Mouse (Mus musculus): ENCODE data around the gene Usp7. TPM values are rescaled to one million over a fixed set of nuclear protein-coding genes. Genes with fewer than 3 reads are reported as not detected.

Usp7 gene
- polyA plus RNA-seq, 1 experiment from 2014 or later, result 43.3 TPM

GRCm38 (mm10) chr16:8669432-8669831, 122.7 kb downstream of the Usp7 start:
- Histone ChIP-seq H3K36me3 (ENCODE audit: control insufficient read depth, insufficient read depth, low read length) (no peaks in the 10 kb centered on the region), H3K27ac (ENCODE audit: low read depth, low read length) (no peak overlapping the region), H3K4me3 (ENCODE audit: low read depth, low read length) (no peak overlapping the region), H3K9me3 (ENCODE audit: control insufficient read depth, low read length) (no peaks in the 10 kb centered on the region), H3K27me3 (replicated peaks; ENCODE audit: control insufficient read depth, insufficient read depth, low read length) (peaks cover 4% of the 10 kb centered on the region; the same call in 1 of the 2 replicates), H3K4me2 (peak overlapping the region; percentile 97), H3K4me1 (replicated peaks; ENCODE audit: control insufficient read depth, insufficient read depth, low read length) (peaks cover 51% of the 10 kb centered on the region), H3K9ac (ENCODE audit: low read depth, low read length) (0 out of 2 replicates have a peak overlapping the region, but pooled peaks have one; percentile 1)
- ATAC-seq (replicated peaks; ENCODE audit: low FRiP score), result no peak
- DNase-seq (ENCODE audit: low spot score), result no peak
- WGBS, result 69% methylated on average over 5 of the region's 5 CpGs

GRCm38 (mm10) chr16:8668386-8668785, 123.7 kb downstream of the Usp7 start:
- Histone ChIP-seq H3K27ac (ENCODE audit: low read depth, low read length) (no peak overlapping the region), H3K9me3 (ENCODE audit: control insufficient read depth, low read length) (no peaks in the 10 kb centered on the region), H3K4me1 (replicated peaks; ENCODE audit: control insufficient read depth, insufficient read depth, low read length) (peaks cover 45% of the 10 kb centered on the region), H3K4me3 (ENCODE audit: low read depth, low read length) (no peak overlapping the region), H3K4me2 (no peak overlapping the region), H3K36me3 (ENCODE audit: control insufficient read depth, insufficient read depth, low read length) (peaks cover 3% of the 10 kb centered on the region; the same call in 1 of the 2 replicates), H3K9ac (ENCODE audit: low read depth, low read length) (no peak overlapping the region), H3K27me3 (replicated peaks; ENCODE audit: control insufficient read depth, insufficient read depth, low read length) (peaks cover 4% of the 10 kb centered on the region; the same call in 1 of the 2 replicates)
- WGBS, result 93% methylated on average over 2 of the region's 2 CpGs
- DNase-seq (ENCODE audit: low spot score), result no peak
- ATAC-seq (replicated peaks; ENCODE audit: low FRiP score), result no peak

- H3K36me3 ChIP-seq (ENCODE audit: control insufficient read depth, insufficient read depth, low read length), result peaks cover 3% of the 10 kb centered on the region; the same call in 1 of the 2 replicates
- H3K4me1 ChIP-seq (replicated peaks; ENCODE audit: control insufficient read depth, insufficient read depth, low read length), result peaks cover 44% of the 10 kb centered on the region
- H3K27me3 ChIP-seq (replicated peaks; ENCODE audit: control insufficient read depth, insufficient read depth, low read length), result no peaks in the 10 kb centered on the region
- H3K4me3 ChIP-seq (ENCODE audit: low read depth, low read length), result no peak overlapping the region
- no peak for DNase-seq (ENCODE audit: low spot score)
- no peak overlapping the region for H3K4me2 ChIP-seq
- no peak overlapping the region for H3K9ac ChIP-seq (ENCODE audit: low read depth, low read length)
- H3K9me3 ChIP-seq (ENCODE audit: control insufficient read depth, low read length), result no peaks in the 10 kb centered on the region
- ATAC-seq (replicated peaks; ENCODE audit: low FRiP score), result no peak
- H3K27ac ChIP-seq (ENCODE audit: low read depth, low read length), result no peak overlapping the region
- WGBS, result 81% methylated on average over 4 of the region's 4 CpGs
These were observed 124.3 kb downstream of the Usp7 start for GRCm38 (mm10) chr16:8667814-8668213.

- H3K27ac ChIP-seq (ENCODE audit: low read depth, low read length), result no peak overlapping the region
- H3K4me2 ChIP-seq, result no peak overlapping the region
- H3K9ac ChIP-seq (ENCODE audit: low read depth, low read length), result no peak overlapping the region
- DNase-seq (ENCODE audit: low spot score) (no peak), ATAC-seq (replicated peaks; ENCODE audit: low FRiP score) (no peak)
- peaks cover 3% of the 10 kb centered on the region; the same call in 1 of the 2 replicates for H3K36me3 ChIP-seq (ENCODE audit: control insufficient read depth, insufficient read depth, low read length)
- no peaks in the 10 kb centered on the region for H3K9me3 ChIP-seq (ENCODE audit: control insufficient read depth, low read length)
- H3K27me3 ChIP-seq (replicated peaks; ENCODE audit: control insufficient read depth, insufficient read depth, low read length), result no peaks in the 10 kb centered on the region
- 60% methylated on average over 7 of the region's 7 CpGs for WGBS
- H3K4me3 ChIP-seq (ENCODE audit: low read depth, low read length), result no peak overlapping the region
- H3K4me1 ChIP-seq (replicated peaks; ENCODE audit: control insufficient read depth, insufficient read depth, low read length), result peaks cover 40% of the 10 kb centered on the region
These were observed 124.8 kb downstream of the Usp7 start for GRCm38 (mm10) chr16:8667261-8667660.

- ATAC-seq (replicated peaks; ENCODE audit: low FRiP score), result no peak; the same call in 1 of the 2 replicates
- Histone ChIP-seq H3K4me1 (replicated peaks; ENCODE audit: control insufficient read depth, insufficient read depth, low read length) (peaks cover 40% of the 10 kb centered on the region), H3K36me3 (ENCODE audit: control insufficient read depth, insufficient read depth, low read length) (peaks cover 5% of the 10 kb centered on the region), H3K4me3 (ENCODE audit: low read depth, low read length) (no peak overlapping the region), H3K27ac (ENCODE audit: low read depth, low read length) (no peak overlapping the region), H3K4me2 (no peak overlapping the region), H3K9me3 (ENCODE audit: control insufficient read depth, low read length) (no peaks in the 10 kb centered on the region), H3K9ac (ENCODE audit: low read depth, low read length) (no peak overlapping the region), H3K27me3 (replicated peaks; ENCODE audit: control insufficient read depth, insufficient read depth, low read length) (no peaks in the 10 kb centered on the region)
- WGBS, result 19% methylated on average over 2 of the region's 2 CpGs
- no peak for DNase-seq (ENCODE audit: low spot score)
These were observed 125.7 kb downstream of the Usp7 start for GRCm38 (mm10) chr16:8666452-8666851.

GRCm38 (mm10) chr16:8665367-8665766, 126.7 kb downstream of the Usp7 start:
- Histone ChIP-seq H3K36me3 (ENCODE audit: control insufficient read depth, insufficient read depth, low read length) (peaks cover 10% of the 10 kb centered on the region), H3K27me3 (replicated peaks; ENCODE audit: control insufficient read depth, insufficient read depth, low read length) (no peaks in the 10 kb centered on the region), H3K4me1 (replicated peaks; ENCODE audit: control insufficient read depth, insufficient read depth, low read length) (peaks cover 32% of the 10 kb centered on the region)

GRCm38 (mm10) chr16:8663606-8664539, 128.2 kb downstream of the Usp7 start:
- H3K4me1 ChIP-seq (replicated peaks; ENCODE audit: control insufficient read depth, insufficient read depth, low read length), result peaks cover 23% of the 10 kb centered on the region
- 83% methylated on average over 24 of the region's 24 CpGs for WGBS
- no peak overlapping the region for H3K4me2 ChIP-seq
- no peaks in the 10 kb centered on the region for H3K9me3 ChIP-seq (ENCODE audit: control insufficient read depth, low read length)
- H3K27ac ChIP-seq (ENCODE audit: low read depth, low read length), result no peak overlapping the region
- ATAC-seq (replicated peaks; ENCODE audit: low FRiP score) (no peak), DNase-seq (ENCODE audit: low spot score) (no peak)
- H3K27me3 ChIP-seq (replicated peaks; ENCODE audit: control insufficient read depth, insufficient read depth, low read length), result no peaks in the 10 kb centered on the region
- H3K36me3 ChIP-seq (ENCODE audit: control insufficient read depth, insufficient read depth, low read length), result peaks cover 12% of the 10 kb centered on the region
- no peak overlapping the region for H3K9ac ChIP-seq (ENCODE audit: low read depth, low read length)
- no peak overlapping the region for H3K4me3 ChIP-seq (ENCODE audit: low read depth, low read length)

More at GRCm38 (mm10) chr16:8665367-8665766, 126.7 kb downstream of the Usp7 start:
- Histone ChIP-seq H3K4me2 (no peak overlapping the region), H3K27ac (ENCODE audit: low read depth, low read length) (no peak overlapping the region), H3K9ac (ENCODE audit: low read depth, low read length) (no peak overlapping the region), H3K4me3 (ENCODE audit: low read depth, low read length) (no peak overlapping the region), H3K9me3 (ENCODE audit: control insufficient read depth, low read length) (no peaks in the 10 kb centered on the region)
- WGBS, result 87% methylated on average over 5 of the region's 5 CpGs
- DNase-seq (ENCODE audit: low spot score) (no peak), ATAC-seq (replicated peaks; ENCODE audit: low FRiP score) (no peak)

GRCm38 (mm10) chr16:8663022-8663421, 129.1 kb downstream of the Usp7 start:
- Histone ChIP-seq H3K9me3 (ENCODE audit: control insufficient read depth, low read length) (no peaks in the 10 kb centered on the region), H3K27me3 (replicated peaks; ENCODE audit: control insufficient read depth, insufficient read depth, low read length) (no peaks in the 10 kb centered on the region), H3K4me2 (no peak overlapping the region), H3K36me3 (ENCODE audit: control insufficient read depth, insufficient read depth, low read length) (peaks cover 12% of the 10 kb centered on the region), H3K27ac (ENCODE audit: low read depth, low read length) (no peak overlapping the region), H3K9ac (ENCODE audit: low read depth, low read length) (no peak overlapping the region), H3K4me1 (replicated peaks; ENCODE audit: control insufficient read depth, insufficient read depth, low read length) (peaks cover 20% of the 10 kb centered on the region), H3K4me3 (ENCODE audit: low read depth, low read length) (no peak overlapping the region)
- 53% methylated on average over 2 of the region's 2 CpGs for WGBS
- no peak for DNase-seq (ENCODE audit: low spot score)
- no peak for ATAC-seq (replicated peaks; ENCODE audit: low FRiP score)
